Mouse (Mus musculus) lung, adult 10 weeks (tissue): ENCODE data around the gene Krt72. TPM values are rescaled to one million over a fixed set of nuclear protein-coding genes. Genes with fewer than 3 reads are reported as not detected.

ENCODE experiments used
- polyA plus RNA-seq: library from polyadenylated mRNA; stranded (reverse); fragments of 350-450 nt; fragmentation: Illumina TruSeq; extraction: RNeasy Lipid Tissue Mini Kit (QIAGEN cat#74804); gene quantifications from one replicate; pipeline ENCODE4 v1.2.3, GENCODE M21; 2014; ENCODE audit warnings: low read depth, low replicate concordance; ENCODE audit not compliant: insufficient read depth

Krt72 gene
- not detected for polyA plus RNA-seq

DNA sequence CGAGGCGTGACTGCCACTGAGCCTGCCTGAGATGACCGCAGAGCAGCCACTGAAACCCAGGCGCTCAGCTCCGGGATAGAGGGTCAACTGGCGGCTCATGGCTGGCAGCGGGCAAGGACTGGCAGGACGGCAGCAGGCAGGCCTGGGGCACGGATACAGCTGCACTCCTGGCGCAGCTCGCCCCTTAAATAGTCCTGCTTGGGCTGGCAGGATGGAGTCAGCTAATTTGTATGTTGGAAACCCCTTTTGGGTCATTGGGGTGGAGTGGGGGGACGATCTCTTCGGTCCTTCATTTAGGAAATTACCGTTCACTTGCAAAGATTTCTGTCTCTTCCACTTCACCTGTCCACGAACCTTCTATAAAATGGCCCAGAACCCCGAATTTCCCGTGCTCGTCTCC is at the start of gene Krt72:
Krt72 (minus strand) TSS at position 101 of the 400 bp plus-strand sequence.

DNA sequence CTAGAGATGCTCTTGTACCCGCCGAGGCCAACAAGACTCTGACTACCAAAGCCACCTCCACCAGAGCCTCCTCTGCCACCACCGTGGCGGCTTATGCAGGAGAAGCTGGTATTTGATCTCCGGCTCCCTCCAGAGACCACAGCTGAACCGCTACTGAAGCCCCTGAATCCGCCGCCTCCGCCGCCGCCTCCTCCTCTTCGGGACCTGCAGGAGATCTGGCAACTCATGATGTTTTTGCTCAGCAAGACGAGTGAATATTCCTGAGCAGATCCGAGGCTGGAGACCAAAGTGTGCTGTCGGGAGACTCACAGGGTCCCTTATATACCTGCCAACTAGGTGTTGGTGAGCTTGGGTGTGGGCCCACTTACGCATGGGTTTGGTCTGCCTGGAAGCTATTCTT is 31.6 kb upstream of the Krt72 start, which contains the start of gene Krt2:
Krt2 (minus strand) TSS at position 295 of the 400 bp plus-strand sequence.

DNA sequence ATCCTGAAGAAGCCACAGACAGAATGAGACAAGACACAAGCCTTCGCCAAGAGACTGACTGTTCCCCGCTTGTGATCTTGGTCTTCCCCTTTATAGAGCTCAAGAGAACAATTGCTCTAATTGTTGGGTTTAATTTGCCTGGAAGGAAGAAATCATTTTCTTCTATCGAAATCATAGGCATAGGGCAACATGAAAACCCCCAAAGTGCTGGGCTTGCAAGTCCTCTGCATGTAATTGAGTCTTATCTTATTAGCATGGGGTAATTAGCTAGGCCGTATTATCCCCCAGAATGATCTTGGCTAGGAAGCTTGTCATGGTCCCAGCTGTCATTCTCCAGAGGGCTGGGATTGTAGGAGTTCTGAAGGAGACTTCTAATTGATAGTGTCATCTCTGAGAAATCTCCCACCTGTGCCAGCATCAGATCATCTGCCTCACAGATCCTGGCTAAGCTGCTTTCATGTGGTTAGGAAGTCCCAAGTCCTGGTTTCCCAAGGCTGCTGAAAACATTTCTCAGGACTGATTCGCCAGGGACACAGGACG is 16.1 kb upstream of the Krt72 start, which contains the start of gene Krt73:
Krt73 (minus strand) TSS at position 51 of the 540 bp plus-strand sequence.

DNA sequence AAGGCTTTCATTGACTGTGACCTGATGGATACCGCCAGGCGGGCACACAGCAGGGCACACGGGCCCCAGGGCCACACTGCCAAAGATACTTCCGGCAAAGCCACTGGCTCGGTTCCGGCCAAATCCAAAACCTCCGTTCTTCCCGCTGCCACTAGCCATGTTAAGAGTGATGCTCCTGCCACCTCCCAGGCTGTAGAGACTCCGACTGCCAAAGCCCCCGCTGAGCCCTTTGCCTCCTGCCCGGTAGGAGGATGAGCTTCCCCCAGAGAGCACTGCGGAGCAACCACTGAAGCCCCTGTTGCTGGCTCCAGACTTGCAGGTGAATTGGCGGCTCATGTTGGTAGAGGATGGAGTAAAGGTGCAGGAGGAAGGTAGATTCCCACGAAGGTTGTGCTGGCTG is 43.5 kb downstream of the Krt72 start, which contains the start of gene Krt71:
Krt71 (minus strand) TSS at position 399 of the 400 bp plus-strand sequence.

Other genes starting within 250 kb of the Krt72 start
- gene Krt82, start 235.8 kb downstream of the Krt72 start, polyA plus RNA-seq, result not detected
- not detected for gene Krt90, start 223.5 kb downstream of the Krt72 start, polyA plus RNA-seq
- not detected for gene Krt75, start 212.6 kb downstream of the Krt72 start, polyA plus RNA-seq
- gene Gm5414, start 158.3 kb downstream of the Krt72 start, polyA plus RNA-seq, result not detected
- not detected for gene Gm5478, start 139.1 kb downstream of the Krt72 start, polyA plus RNA-seq
- gene Krt6b, start 106.2 kb downstream of the Krt72 start, polyA plus RNA-seq, result not detected
- gene Krt6a, start 92.2 kb downstream of the Krt72 start, polyA plus RNA-seq, result not detected
- 0.23 TPM for gene Krt5, start 73.6 kb downstream of the Krt72 start, polyA plus RNA-seq
- not detected for gene Krt71, start 43.4 kb downstream of the Krt72 start, polyA plus RNA-seq
- gene Krt73, start 15.9 kb upstream of the Krt72 start, polyA plus RNA-seq, result not detected
- not detected for gene Krt2, start 31.7 kb upstream of the Krt72 start, polyA plus RNA-seq
- gene Krt1, start 64.3 kb upstream of the Krt72 start, polyA plus RNA-seq, result 0.15 TPM
- gene Krt77, start 83.2 kb upstream of the Krt72 start, polyA plus RNA-seq, result not detected
- gene Krt76, start 106.5 kb upstream of the Krt72 start, polyA plus RNA-seq, result not detected
- gene Krt4, start 138.3 kb upstream of the Krt72 start, polyA plus RNA-seq, result not detected
- 13.3 TPM for gene Krt79, start 153.9 kb upstream of the Krt72 start, polyA plus RNA-seq
- 0.10 TPM for gene Krt78, start 167.8 kb upstream of the Krt72 start, polyA plus RNA-seq
- gene Krt8, start 218.0 kb upstream of the Krt72 start, polyA plus RNA-seq, result 137 TPM
- gene Krt18, start 241.7 kb upstream of the Krt72 start, polyA plus RNA-seq, result 91.4 TPM